Mouse (Mus musculus): Measurements from ENCODE around the gene Aco2. TPM values are rescaled to one million over a fixed set of nuclear protein-coding genes. Genes with fewer than 3 reads are reported as not detected.

The Aco2 gene
- total RNA-seq, 2 experiments from 2014 or later: 1,419 to 1,465 TPM

DNA sequence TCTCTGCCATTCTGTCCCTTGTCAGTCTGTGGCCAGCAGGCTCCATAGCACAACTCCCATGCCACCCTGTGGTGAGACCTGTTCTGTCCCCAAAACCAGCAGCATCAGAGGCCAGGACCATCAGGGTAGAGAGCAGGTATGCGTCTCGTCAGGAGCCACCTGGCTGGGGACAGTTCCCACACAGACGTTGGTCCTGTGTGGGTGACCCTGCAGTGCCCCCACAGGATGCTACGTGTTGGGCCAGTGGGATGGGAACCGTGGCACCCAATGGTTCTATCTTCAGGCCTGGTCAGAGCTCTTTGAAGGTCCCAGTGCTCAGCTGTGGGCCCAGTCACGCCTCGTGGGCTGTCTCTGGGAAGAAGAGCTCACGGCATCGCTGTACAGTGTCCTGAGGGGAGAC, 79.0 kb downstream of the Aco2 start:
- no peak for DNase-seq

DNA sequence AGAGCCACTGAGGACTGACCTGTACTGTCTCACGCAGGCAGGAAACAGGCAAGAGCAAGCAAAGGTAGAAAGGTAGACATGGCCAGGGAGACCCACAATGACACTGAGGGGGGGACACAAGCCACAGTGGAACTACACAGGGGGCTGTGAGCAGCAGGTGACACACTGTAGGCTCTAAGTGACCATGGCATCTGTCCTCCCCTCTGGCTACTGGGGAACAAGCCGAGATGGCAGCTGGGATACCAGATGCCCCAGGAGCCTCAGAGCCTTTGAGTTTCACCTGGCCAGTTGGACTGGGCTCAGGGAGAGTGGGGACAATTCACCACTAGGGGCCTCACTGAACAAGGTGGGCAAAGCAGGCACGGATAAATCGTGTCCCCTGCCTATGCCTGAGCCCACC, 80.2 kb downstream of the Aco2 start:
- DNase-seq: no peak

DNA sequence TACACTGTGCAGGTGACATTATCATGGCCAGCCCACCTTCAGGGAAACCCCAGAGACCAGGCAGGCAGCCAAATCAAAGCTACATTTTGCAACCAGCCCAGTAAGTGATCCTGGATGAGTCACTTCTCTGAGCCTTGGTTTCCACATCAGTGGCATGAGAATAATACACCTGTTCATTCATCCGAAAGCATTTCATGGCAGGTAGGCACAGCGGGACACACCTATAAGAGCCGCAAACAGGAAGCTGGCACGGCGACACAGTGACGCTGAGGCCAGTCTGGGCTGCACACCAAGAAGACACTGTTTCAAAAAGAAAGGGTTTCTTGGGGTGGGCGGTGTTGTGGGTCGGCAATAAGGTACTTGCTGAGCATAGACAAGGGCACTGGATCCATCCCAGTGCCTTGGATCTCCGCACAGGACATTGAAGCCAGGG, 82.1 kb downstream of the Aco2 start:
- no peak for DNase-seq

DNA sequence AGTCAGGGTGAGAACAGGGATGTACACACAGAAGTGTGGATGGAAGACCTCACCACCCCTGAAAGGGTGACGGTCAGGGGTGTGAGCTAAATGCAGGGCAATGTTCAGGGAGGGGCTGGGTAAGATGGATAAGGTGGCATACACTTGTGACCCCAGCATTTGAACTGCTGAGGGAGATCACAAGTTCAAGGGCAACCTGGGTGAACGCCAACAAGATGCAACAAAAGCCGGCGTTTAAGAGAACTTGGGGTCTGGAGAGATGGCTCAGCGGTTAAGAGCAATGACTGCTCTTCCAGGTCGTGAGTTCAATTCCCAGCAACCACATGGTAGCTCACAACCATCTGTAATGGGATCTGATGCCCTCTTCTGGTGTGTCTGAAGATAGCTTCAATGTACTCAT, 82.6 kb downstream of the Aco2 start:
- DNase-seq: no peak

DNA sequence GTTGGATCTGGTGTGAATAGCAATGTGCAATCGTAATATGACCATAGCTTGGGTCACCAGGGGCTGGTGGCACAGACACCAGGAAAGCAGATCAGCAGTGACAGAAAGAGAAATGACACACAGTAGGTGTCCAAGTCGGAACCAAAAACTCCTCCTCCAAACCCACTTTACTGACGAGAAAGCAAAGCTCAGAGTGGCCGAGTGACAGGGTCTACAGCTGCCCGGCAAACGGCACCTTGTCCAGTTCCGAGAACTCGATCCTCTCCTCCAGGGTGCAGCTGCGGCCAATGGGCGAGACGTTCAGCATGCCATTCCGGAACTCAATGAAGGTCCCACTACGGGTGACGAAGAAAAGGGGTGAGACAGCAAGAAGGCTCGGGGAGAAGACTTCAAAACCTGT, 83.3 kb downstream of the Aco2 start:
- no peak for DNase-seq

GRCm38 (mm10) chr15:81956457-81956856, 84.3 kb downstream of the Aco2 start:
- DNase-seq: peak; percentile 68

GRCm38 (mm10) chr15:81957598-81957997, 85.5 kb downstream of the Aco2 start:
- DNase-seq: no peak

DNA sequence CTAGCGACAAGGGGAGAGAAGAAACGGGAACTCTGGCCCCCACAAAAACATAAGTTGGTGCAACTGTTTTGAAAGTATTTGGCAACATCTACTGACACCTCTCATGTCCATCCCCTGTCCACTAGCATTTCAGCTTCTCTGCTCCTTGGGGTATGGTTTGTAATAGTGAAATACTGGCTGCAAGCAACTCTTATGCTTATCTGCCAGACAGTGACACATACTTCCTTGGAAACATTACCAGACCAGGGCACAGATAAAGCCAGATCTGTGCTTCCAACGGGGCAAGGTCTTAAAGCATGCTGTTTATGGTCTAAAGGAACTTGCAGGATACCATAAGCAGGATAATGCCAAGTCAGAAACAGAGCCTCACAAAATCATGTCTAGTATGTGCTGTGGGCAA, 86.8 kb downstream of the Aco2 start:
- no peak for DNase-seq

GRCm38 (mm10) chr15:81960171-81961077, 88.3 kb downstream of the Aco2 start, which contains the start of gene Pmm1:
TSS of gene Pmm1 (minus strand) at chr15:81960930.
- DNase-seq: peak; percentile 99

- DNase-seq: no peak
These were observed 89.0 kb downstream of the Aco2 start for GRCm38 (mm10) chr15:81961078-81961451.

DNA sequence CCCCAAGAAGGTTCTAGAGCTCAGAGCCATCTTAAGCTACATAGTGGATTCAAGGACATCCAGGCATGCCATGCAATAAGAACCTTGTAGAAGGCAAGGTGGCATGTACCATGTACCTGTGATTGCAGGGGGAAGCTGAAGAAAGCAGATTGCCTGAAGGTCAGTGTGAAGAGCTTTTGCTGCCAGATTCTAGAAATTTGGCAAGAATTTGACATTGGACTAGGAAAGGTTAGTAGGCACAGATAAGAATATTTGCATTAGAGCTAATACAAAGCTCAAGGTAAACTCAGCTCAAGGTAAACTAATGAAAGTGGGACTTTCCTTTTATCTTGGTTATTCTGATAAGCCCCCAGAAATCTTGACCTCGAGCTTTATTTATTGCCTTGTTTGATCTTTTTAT, 92.2 kb downstream of the Aco2 start:
- DNase-seq: no peak

Other genes starting within 250 kb of the Aco2 start
- 10 to 100 TPM; 19.3 to 20.2 TPM for gene L3mbtl2, start 208.4 kb upstream of the Aco2 start, total RNA-seq (2021)
- gene Chadl, start 175.0 kb upstream of the Aco2 start, total RNA-seq (2021): 1 to 10 TPM in 1 of 2 experiments, under 1 TPM in 1; 0.76 to 1.5 TPM
- 10 to 100 TPM; 78.6 to 88.9 TPM for gene Zc3h7b, start 127.3 kb upstream of the Aco2 start, total RNA-seq (2021)
- 10 to 100 TPM; 82.7 to 88.8 TPM for gene Rangap1, start 126.8 kb upstream of the Aco2 start, total RNA-seq (2021)
- 10 to 100 TPM; 38.5 to 40.5 TPM for gene Tef, start 69.9 kb upstream of the Aco2 start, total RNA-seq (2021)
- 10 to 100 TPM; 24.1 to 32.3 TPM for gene Tob2, start 13.5 kb upstream of the Aco2 start, total RNA-seq (2021)
- gene Phf5a, start 398 bp upstream of the Aco2 start, total RNA-seq (2021): 10 to 100 TPM; 57.9 to 58.9 TPM
- gene Polr3h, start 53.9 kb downstream of the Aco2 start, total RNA-seq (2021): 1 to 10 TPM; 7.9 to 9.1 TPM
- gene Csdc2, start 64.5 kb downstream of the Aco2 start, total RNA-seq (2021): 1 to 10 TPM; 6.3 to 8.8 TPM
- 10 to 100 TPM; 21.1 to 22.2 TPM for gene Pmm1, start 88.6 kb downstream of the Aco2 start, total RNA-seq (2021)
- gene 1700029P11Rik, start 108.2 kb downstream of the Aco2 start, total RNA-seq (2021): not detected
- gene Xrcc6, start 115.5 kb downstream of the Aco2 start, total RNA-seq (2021): 10 to 100 TPM; 26.6 to 27.4 TPM
- 10 to 100 TPM; 27.1 to 27.4 TPM for gene Desi1, start 161.6 kb downstream of the Aco2 start, total RNA-seq (2021)
- gene Snu13, start 175.3 kb downstream of the Aco2 start, total RNA-seq (2021): 10 to 100 TPM; 63.4 to 69.5 TPM
- not detected for gene 4930407I10Rik, start 186.8 kb downstream of the Aco2 start, total RNA-seq (2021)
- gene Mei1, start 197.7 kb downstream of the Aco2 start, total RNA-seq (2021): not detected

Measured in heart, postnatal 4 days (tissue).